Mouse (Mus musculus) gastrocnemius, adult 8-10 months (tissue): ENCODE results near the gene Tescl. TPM values are rescaled to one million over a fixed set of nuclear protein-coding genes. Genes with fewer than 3 reads are reported as not detected.
A peak's percentile ranks its signal among the peaks of the same experiment; 100 is the strongest.

Source experiments
- DNase-seq, 2 experiments: peaks; one replicate each; pipeline ENCODE4 v3.0.0; 2022; ENCODE audit warnings: low spot score in 2 of 2
- microRNA-seq: library from miRNA; unstranded; fragments of <30 nt; microRNA quantifications from one replicate; pipeline ENCODE4 v1.2.0, GENCODE M21; 2022
- total RNA-seq, 4 experiments: library from RNA; stranded (reverse); gene quantifications; 2 replicates each; pipeline ENCODE4 v1.2.4; 2022

Tescl gene
- total RNA-seq, 4 experiments from 2014 or later, result not detected

DNA sequence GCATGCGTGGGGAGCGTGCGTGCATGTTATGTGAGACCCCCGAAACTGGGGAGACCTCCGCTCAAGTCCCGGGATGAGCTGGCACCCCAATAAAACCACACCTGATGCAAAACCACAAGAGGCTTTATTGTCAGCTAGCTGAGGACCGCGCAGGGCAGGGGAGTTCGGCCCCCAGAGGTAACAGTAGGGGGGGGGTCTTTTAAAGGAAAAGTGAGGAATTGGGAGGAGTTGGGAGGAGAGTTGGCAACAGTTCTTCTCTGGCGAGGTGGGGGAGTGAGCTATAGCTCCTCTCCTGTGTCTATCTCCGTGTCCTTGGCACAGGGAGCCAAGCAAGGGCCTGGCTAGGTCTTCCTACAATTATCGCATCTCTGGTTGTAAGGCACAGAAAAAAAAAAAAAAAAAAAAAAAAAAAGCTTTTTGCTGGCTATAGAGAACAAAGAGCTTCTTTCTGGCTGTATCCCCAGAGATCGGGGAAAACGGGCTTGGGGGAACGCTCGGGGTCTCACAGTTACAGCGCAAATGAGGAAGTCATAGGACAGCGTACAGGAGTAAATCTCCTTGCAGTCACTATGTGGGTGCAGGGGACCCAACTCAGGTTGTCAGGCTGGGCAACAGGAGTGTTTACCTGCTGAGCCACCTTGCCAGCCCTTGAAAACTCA is 33.8 kb downstream of the Tescl start:
- DNase-seq, result no peak

- peak; percentile 29 to 50 for DNase-seq
These were observed 34.6 kb downstream of the Tescl start for GRCm38 (mm10) chr7:24298973-24299708.

GRCm38 (mm10) chr7:24298635-24298972 is 35.1 kb downstream of the Tescl start:
- no peak for DNase-seq

GRCm38 (mm10) chr7:24297361-24298095 is 36.2 kb downstream of the Tescl start:
- no peak for DNase-seq

- DNase-seq, result no peak
These were observed 37.4 kb downstream of the Tescl start for GRCm38 (mm10) chr7:24296386-24296785.

DNA sequence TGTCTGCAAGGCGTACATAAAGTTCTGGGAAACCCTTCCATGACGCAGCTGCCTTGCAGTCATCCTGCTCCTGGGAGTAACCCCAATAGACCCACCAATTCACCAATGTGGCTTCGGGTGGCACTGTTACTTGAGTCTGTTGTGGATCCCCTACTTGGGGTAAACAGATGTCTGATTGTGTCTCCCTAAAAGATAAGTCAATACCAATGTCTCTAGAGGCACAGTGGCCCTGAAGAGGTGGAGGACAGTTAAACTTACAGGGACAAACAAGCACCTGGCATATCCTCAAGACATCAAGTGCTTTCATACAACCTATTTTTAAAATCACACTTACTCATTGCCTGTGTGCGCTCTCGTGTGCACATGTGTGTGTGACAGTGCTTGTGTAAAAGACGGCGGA is 38.4 kb downstream of the Tescl start:
- DNase-seq, result no peak

DNA sequence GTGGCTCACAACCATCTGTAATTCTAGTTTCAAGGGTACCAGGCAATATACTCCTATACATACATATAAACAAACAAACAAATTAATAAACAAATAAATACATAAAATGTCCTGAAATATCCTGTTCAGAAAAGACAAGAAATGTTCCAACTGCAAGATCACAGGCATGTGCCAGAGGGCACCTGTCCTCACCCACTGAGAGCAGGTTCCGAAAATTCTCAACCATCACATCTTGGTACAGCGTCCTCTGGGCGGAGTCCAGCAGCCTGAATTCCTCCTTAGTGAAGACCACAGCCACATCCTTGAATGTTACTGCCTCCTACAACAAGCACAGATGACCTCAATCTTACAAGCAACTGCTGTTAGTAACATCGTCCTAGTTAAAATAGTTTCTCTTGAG is 39.0 kb downstream of the Tescl start:
- DNase-seq, result no peak

DNA sequence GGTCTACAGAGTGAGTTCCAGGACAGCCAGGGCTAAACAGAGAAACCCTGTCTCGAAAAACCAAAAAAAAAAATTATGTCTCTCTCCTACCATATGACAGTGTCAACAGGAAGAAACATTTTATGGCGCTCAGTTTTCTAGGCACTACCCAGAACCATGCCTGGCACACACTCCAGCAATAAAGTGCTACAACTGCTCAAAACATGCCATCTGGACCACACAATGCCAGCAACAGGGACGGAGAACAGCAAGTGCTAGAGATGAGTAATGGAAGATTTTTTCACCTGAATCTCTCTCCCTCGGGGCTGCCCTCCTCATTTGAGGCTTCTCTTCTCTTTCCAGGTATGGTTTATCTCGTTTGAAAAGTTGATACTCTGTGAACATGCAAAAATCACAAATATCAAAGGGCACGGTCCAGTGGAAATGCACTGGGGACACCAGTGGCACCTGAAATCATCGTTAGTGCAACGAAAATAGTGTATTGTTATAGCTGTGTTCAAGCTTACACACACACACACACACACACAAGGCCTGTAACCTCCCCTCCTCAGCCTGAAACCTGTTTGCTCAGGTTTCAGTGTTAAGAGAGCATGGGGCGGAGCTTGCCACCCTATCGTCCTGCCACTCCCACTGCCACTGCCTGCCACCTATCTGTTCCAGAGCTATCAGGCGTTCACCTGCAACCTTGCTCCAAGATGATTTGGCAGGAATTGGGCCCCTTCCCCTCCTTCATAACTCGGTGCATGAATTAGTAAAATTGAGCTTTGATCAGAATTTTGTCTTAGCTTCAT is 40.5 kb downstream of the Tescl start:
- DNase-seq, result no peak

DNA sequence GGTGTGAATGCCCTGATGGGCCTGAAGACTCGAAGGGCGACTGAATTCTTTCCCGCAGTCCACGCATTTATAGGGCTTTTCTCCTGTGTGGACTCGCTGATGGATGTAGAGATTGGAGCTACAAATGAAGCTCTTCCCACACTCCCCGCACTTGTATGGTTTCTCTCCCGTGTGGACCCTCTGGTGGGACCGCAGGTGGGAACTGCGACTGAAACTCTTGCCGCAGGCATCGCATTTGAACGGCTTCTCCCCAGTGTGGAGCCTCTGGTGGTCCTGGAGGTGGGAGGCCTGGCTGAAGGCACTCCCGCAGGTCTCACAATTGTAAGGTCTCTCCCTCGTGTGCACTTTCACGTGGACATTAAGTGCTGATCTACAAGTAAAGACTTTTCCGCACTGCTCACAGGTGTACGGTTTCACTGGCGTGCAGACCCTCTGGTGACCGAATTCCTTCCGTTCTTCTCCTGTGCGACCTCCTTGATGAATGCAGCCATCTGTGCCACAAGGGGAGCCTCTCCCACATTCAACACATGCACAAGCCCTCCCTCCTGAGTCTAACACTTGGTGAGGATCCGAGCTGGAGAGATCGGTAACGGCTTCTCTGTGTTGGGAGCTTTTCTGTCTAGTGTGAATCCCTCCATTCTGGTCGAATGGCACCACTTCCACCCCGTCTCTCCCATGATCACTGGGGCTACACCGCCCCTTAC is 42.2 kb downstream of the Tescl start:
- DNase-seq, result no peak

GRCm38 (mm10) chr7:24290106-24290693 is 43.5 kb downstream of the Tescl start:
- no peak for DNase-seq

DNA sequence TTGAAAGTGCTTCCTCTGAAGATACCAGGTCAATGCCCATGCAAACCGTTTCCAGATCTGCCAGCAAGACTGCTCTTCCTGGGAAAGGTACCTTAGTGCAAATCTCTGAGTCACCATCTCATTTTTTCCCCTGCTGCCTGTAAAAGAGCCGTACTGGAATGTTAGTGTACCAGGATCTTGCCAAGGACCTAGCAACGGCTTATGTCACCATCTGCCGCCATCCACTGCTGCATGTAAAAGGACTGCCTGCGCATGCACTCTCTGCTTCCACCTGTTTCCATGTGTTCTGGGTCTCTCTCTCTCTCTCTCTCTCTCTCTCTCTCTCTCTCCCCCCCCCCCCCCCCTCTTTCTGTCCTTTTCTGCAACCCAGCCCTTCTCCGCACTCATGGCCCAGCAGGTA is 45.2 kb downstream of the Tescl start:
- no peak for DNase-seq

GRCm38 (mm10) chr7:24287670-24288069 is 46.1 kb downstream of the Tescl start:
- no peak for DNase-seq

- DNase-seq, result no peak
These were observed 46.8 kb downstream of the Tescl start for GRCm38 (mm10) chr7:24286916-24287315.

DNA sequence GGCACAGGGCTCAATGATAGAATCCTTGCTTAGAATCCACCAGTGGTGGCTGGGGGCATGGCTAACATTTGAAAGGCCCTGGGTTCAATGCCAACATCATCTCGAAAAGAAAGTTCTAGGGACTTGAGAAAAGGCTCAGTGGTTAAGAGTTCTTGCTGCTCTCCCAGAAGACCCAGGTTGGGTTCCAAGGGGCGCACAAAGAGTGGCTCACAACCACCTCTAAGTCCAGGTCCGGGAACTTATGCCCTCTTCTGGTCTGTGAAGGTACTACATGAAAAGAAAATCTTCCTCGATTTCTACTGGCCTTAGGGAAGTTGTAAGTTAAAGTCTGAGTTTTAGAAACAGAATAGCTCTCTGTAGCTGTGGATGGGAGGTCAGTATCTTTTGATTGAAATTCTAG is 47.6 kb downstream of the Tescl start:
- no peak for DNase-seq

Small RNAs within 50 kb of the gene (microRNA-seq; reads per million reads assigned to microRNA genes)
- gene Gm27592, result not detected

Other genes starting within 250 kb of the Tescl start
- 1 to 10 TPM; 4.5 to 6.1 (median 5.3) TPM for gene Zfp112, start 221.6 kb downstream of the Tescl start, total RNA-seq
- 1 to 10 TPM; 3.6 to 4.7 (median 4.0) TPM for gene Zfp235, start 199.8 kb downstream of the Tescl start, total RNA-seq
- gene Zfp114, start 158.9 kb downstream of the Tescl start, total RNA-seq, result under 1 TPM in 3 of 4 experiments, not detected in 1; 0.15 to 0.34 (median 0.19) TPM
- gene Zfp111, start 122.5 kb downstream of the Tescl start, total RNA-seq, result 1 to 10 TPM; 2.1 to 3.7 (median 2.9) TPM
- gene Zfp109, start 96.4 kb downstream of the Tescl start, total RNA-seq, result 1 to 10 TPM; 2.1 to 3.5 (median 3.2) TPM
- gene Zfp108, start 79.1 kb downstream of the Tescl start, total RNA-seq, result 1 to 10 TPM; 2.0 to 2.4 (median 2.2) TPM
- gene Zfp93, start 63.5 kb downstream of the Tescl start, total RNA-seq, result 1 to 10 TPM; 5.9 to 6.9 (median 6.2) TPM
- 1 to 10 TPM; 2.8 to 4.9 (median 3.3) TPM for gene Zfp61, start 32.7 kb downstream of the Tescl start, total RNA-seq
- 1 to 10 TPM; 1.7 to 3.1 (median 2.9) TPM for gene Zfp94, start 17.3 kb downstream of the Tescl start, total RNA-seq
- not detected for gene Lypd5, start 15.3 kb upstream of the Tescl start, total RNA-seq
- gene Kcnn4, start 36.3 kb upstream of the Tescl start, total RNA-seq, result under 1 TPM; 0.17 to 0.74 (median 0.24) TPM
- 10 to 100 TPM in 2 of 4 experiments, 1 to 10 TPM in 2; 8.8 to 10.4 (median 9.9) TPM for gene Smg9, start 65.7 kb upstream of the Tescl start, total RNA-seq
- gene Irgc1, start 118.4 kb upstream of the Tescl start, total RNA-seq, result not detected
- gene Plaur, start 128.5 kb upstream of the Tescl start, total RNA-seq, result under 1 TPM; 0.41 to 0.92 (median 0.63) TPM
- 1 to 10 TPM in 3 of 4 experiments, under 1 TPM in 1; 0.87 to 3.6 (median 1.8) TPM for gene Cadm4, start 148.1 kb upstream of the Tescl start, total RNA-seq
- 1 to 10 TPM; 2.5 to 5.2 (median 4.0) TPM for gene Zfp428, start 173.1 kb upstream of the Tescl start, total RNA-seq
- not detected for gene AC161166.1, start 178.5 kb upstream of the Tescl start, total RNA-seq
- gene Irgq, start 196.8 kb upstream of the Tescl start, total RNA-seq, result 10 to 100 TPM; 10.9 to 15.8 (median 12.7) TPM
- gene Pinlyp, start 212.2 kb upstream of the Tescl start, total RNA-seq, result not detected
- 10 to 100 TPM; 16.1 to 22.1 (median 17.3) TPM for gene Xrcc1, start 212.4 kb upstream of the Tescl start, total RNA-seq